Mouse (Mus musculus) heart, postnatal 4 days (tissue): ENCODE results near the gene Fam111a. TPM values are rescaled to one million over a fixed set of nuclear protein-coding genes. Genes with fewer than 3 reads are reported as not detected.

Source experiments
- DNase-seq: peaks from one replicate; pipeline ENCODE4 v3.0.0; 2021
- total RNA-seq, 2 experiments: library from RNA; stranded (reverse); gene quantifications; 2 replicates each; pipeline ENCODE4 v1.2.3; 2021

Fam111a gene
- total RNA-seq, 2 experiments from 2014 or later = 23.1 to 23.8 TPM

DNA sequence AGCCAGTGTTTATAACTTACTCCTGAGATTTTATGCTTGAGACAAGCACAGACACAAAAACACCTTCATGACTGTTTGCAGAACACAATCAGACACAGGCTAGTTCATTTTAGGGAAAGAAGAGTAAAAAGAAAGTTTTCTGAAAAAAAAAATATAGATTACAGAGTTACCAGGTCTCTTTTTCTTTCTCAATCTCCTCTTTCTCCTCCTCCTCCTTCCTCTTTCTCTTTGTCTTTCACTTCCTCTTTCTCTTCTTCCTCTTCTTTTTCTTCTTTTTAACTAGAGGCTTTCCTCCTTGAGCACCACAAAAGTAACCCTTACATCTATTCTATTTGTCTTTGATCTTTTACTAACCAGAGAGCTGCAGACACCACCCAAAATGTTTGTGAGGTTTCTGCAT is 18.7 kb downstream of the Fam111a start:
- no peak for DNase-seq

DNA sequence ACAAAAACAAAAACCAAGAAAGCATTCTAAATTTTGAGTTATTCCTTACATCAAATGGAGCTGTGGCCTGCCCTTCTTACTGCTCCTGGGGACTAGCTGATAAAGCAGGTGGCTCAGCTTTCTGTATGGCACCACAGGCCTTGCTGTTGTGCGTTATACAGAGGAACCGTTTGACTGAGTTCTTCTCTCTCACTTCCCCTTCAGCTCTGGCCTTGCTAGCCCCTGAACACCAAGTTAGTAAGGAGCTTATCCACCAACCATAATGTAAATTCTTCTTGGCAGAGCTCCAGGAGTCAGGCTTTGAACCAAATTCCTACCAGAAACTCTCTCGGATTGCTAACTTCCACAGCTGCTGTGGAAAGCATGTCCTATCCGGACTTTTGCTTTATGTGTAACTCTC is 21.5 kb downstream of the Fam111a start:
- no peak for DNase-seq

DNA sequence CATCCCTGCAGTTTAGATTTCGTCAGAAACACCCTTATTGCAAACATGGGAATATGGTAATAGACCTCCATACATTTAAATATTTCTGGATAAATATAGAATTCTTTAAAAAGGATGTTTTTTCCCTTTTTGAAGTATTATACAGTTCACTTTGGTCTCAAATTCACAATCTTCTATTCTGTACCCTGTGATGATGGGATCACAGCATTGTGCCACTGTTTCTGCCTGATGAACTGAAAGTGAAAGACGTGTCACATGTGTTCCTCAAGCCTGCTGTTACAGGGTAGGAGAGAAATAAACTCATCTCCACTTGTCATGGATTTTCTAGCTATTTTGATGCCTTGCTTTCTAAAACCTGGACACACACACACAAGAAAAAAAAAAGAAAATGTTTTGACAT is 25.3 kb downstream of the Fam111a start:
- DNase-seq = no peak

DNA sequence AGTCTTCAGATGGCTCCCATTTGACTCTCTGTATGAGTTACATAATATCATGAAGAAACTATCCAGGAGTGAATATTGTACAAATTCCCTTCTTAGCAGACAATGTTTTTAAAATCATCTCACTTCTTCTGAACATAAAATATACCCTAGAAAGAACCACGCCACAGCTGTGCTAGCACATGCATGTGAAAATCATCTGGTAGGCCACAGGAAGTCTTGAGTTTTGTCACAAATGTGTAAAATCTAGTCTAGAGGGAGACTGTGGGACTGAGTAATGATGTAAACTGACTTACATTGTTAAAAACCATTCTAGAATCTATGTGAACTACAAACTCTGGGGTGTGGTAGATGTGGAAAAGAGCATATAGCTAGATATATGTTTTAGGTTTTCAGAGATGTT is 26.1 kb downstream of the Fam111a start:
- no peak for DNase-seq

DNA sequence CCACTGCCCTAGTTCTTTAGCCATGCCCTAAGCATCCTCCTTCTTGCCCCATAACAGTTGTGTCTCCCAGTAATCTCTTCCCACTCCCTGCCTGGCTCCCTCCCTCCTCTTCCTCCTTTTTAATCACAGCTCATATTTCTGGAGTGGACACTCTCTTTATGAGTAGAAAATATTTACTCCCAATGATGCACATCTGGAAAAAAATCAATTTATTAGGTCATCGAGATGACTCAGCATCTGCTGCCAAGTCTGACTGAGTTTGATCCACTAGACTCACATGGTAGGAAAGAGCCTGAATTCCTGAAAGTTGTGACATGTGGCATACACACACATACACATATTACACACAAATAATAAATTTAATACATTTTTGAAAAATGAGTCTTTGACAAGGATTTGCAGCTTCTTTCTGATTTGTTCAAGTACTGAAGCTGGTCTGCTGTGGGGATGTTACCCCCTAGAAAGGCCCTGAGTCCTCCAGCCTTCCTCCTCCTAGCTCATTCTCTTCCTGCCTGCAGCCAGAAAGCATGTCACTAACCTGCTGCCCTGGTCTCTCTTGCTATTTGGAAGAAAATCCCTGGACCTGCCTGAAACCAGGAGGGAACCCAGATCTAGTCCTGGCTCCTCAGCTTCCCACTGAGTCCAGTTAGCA is 27.2 kb downstream of the Fam111a start:
- no peak for DNase-seq

DNA sequence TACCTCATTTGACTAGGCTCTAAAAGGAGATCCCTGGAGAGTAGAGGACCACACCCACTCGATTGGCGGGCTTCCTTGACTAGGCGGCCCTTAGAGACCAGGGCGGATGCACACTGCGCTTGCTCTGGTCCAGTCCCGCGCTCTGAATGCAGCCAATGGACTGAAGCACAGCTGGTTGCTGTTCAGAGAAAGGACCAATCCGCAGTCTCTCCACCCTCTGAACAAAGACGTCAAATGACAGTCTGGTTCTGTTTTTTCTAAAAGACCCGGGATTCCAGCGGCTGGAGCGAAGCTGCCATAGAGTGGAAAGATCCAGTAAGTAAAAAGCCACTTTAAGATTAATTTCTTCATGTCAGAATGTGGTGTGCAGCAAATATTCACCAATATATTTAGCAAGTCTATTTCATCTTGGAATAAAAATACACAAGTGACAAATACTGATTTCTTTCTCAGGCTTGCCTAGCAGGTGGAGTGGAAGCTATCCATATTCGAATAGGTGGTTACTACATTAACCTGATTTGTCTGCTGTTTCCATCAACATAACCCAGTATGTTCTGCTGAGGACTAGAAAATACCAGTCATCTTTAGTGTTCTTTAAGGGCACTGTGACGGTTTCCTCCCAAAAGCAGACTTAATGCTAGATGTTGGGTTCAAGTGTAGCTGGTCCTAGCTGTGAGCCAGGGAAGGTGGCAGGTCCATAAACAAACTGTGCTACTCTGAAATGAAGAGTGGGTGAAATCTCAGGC is 27.9 kb downstream of the Fam111a start:
- peak; percentile 93 for DNase-seq

DNA sequence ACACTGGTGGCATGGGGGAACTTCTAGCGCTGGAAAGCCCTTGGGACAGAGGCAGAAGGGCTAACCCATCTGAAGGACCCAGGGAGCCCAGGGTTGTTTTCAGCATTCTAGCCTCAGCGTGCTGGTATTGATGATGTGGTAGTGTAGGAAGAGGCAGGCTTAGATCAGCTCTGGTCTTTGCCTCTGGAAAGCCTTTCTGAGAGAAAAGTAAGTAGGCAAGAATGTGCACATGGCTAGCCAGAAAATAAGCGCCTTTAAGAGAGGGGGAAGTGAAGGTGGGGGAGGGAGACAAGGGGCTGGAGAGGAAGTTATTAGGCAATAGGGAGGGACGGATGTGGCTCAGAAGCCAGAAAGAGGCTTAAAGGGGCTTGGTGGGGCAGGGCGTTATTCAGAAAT is 28.5 kb downstream of the Fam111a start:
- DNase-seq = peak; percentile 19

DNA sequence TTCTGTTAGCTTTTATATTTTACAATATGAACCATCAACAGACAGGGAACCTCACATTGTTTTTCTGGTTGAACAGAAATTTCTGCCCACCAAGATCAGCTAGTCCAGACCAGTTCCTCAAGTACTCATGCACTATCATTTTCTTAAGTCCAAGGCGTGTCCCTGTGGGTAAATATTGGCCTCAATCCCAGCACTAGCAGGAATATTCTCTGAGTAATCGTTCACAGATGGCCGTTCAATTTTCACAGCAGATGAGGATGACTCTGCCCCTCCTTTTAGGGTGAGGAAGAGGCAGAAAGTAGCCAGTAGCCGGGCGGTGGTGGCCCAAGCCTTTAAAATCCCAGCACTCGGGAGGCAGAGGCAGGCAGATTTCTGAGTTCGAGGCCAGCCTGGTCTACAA is 29.6 kb downstream of the Fam111a start:
- no peak for DNase-seq

DNA sequence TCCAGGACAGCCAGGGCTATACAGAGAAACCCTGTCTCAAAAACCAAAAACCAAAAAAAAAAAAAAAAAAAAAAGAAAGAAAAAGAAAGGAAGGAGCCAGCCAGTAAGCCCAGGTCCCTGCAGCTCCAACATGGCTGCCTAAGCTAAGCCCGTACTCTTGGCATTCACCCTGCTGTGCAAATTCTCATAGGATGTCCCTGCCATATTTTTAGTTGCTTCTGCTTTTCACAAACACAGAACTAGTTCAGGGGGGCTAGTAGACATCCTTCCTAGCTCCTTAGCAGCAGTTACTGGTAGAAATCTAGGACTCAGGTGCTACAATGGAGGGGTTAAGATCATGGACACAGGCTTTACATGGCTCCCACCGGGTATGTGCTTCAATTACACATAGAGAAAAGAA is 30.0 kb downstream of the Fam111a start:
- no peak for DNase-seq

DNA sequence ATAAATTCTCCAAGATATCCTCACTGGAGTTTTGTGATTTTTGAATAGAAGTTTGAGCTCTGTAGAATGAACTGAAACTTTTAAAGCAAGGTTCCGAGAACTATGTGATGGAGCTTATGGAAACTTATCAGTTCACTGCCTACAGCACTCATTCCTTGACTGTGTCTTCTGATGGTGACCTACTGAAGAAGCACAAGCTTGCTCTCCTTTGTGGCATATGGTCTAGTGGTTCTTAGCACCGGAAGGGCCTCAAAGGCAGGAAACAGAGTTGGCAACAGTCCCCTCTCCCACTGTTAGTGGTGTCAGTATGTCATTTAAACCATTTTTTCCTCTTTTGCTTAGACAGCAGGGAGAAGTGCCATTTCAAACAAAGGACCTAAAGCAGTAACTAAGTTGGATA is 31.1 kb downstream of the Fam111a start:
- no peak for DNase-seq

DNA sequence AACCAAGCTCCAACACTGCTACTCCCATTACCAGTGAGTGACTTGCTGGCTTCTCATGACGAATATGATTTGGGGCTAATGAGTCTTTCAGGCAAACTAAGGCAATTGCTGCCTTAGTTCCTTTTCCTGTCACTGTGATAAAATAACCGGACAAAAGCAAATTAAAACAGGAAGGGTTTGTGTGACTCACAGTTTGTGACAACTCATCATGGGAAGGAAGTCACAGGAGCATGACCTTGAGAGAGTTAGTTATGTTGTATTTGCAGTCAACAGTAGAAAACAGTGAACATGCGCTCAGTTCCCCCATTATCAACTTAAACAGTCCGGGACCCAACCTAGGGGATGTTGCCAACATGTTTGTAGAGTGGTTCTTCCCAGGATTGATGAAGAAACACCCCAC is 39.8 kb downstream of the Fam111a start:
- DNase-seq = no peak

DNA sequence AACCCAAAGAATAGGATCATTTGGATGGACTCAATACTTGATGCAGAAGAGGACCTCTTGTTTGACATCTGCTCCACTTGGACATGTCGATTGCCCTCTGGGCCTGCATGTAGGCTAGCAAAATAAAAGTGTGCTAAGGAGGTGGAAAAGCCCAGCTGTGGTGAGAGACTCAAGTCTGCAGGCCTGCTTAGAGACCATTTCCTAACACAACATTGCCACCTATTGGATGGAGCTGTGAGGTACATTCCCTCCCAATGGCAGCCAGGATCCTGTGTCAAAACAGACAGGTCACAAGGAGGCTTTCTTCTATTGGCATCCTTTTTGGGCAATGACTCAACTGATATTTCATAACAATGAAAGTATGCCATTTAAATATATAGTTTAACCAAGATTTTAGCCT is 46.4 kb downstream of the Fam111a start:
- peak; percentile 76 for DNase-seq

DNA sequence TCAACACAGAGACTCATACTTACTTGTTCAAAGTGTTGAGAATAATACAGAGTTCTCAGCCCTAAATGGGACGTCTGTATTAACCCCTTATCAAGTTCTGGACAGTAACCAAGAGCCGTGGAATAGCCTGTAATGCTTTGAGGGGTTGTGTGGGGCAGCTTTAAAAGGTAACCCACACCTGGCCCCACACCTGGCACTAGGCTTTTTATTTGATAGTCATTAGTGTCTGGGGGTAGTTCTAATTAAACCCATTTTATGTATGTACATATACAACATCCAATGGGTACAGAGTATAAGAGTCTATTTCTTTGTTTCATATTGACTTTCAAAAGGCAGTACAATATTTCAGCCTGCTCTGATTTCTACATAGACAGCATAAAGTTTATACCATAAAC is 49.6 kb downstream of the Fam111a start:
- no peak for DNase-seq

DNA sequence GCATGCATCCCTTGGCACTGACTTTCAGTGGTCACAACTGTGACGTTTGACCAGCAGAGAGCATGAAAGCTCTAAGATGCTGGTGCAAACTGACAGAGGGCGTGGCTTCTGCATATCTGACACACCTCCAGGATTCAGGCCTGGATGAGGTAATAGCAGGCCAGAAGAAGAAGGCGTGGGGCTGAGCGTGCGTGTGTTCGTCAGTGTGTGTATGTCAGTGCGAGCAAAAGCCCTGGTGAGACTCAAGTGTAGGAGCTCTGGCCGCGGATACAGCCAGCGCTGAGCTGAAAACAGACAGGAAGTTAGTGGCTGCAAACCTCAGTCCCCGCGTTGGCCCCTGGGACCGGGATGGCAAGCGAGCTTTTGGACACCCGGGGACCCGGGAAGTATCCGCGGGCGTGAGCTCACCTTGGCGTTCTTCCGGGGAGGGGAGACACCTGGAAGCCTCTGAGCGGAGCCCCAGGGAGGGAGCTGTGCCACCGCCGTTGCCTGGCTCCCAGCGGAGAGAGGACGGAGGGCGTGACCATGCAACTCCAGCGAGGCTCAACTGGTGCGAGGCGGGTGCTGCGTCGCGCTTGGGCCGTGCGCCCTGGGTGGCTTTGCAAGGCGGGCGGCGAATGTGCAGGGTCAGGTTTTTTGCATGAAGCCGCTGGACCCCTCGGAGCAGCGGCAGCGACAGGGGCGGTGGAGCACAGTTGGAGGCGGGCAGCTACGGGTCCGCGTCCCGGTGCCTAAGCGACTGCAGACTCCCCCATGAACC is 50.2 kb downstream of the Fam111a start:
- DNase-seq = peak; percentile 64

DNA sequence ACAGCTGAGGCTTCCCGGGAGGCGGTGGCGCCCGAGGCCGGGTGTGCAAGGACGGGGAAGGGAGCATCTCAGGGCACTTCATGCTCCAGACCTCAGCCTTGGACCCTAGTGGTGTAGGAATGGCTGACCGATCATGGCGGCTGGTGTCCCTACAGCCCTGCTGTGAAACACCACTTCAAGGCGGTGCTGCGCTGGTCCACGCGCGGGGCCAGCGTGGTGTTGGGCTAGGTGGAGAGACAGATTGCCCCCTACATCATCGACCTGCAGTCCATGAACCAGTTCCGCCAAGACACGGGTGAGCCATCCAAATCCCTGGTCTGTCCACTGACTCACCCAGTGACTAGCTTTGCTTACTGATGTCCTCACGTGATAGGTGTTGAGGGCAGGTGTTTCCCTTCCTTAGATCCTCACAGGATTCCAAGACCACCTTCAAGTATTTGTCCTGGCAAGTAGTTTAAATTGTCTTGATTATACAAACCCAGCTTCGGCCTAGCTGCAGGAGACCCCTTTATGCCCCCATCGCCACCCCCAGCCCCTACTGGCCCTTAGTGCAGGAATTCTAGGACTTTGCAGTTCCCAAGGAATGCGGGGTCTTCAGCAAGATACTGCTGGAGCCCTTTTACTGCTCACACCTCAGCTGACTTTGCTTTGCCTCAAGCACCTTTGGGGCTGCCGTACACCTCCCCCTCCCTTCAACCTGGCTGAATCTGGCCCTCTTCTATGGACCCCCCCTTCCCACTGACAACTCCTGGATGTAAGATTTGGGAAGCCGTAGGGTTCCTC is 50.9 kb downstream of the Fam111a start:
- no peak for DNase-seq

DNA sequence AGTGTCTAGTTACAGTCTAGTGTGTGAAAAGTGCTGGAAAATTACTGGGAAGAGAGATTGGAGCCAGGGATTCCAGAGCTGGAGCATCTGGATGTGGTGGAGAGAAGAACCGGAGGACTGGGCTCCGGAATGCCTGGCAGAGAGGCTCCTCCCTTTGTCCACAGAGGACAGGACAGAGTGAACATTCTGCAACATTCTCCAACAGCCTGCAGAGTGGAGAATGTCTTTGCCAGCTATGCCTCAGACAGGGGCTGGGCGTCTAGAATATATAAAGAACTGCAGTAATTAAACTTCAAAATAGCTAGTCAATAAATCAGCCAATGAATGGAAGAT is 51.5 kb downstream of the Fam111a start:
- no peak for DNase-seq

DNA sequence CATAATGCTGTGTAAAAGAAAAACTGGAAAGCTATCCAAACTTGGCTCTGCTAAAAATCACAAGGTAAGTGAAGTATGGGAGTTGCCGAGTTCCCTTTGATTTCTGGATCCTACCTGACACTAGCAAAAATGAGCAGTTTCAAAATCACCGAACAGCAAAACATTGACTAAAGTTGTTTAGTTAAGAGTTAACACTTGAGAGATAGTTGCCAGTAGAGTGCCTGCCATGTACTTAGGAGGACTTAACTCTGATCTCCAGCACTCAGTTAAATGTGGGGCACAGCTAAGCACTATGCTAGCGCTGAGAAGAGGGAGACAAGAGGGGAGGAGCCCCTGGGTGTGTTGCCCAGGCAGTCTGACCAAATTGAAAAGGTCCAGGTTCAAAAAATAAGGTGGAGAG is 53.1 kb downstream of the Fam111a start:
- DNase-seq = no peak

DNA sequence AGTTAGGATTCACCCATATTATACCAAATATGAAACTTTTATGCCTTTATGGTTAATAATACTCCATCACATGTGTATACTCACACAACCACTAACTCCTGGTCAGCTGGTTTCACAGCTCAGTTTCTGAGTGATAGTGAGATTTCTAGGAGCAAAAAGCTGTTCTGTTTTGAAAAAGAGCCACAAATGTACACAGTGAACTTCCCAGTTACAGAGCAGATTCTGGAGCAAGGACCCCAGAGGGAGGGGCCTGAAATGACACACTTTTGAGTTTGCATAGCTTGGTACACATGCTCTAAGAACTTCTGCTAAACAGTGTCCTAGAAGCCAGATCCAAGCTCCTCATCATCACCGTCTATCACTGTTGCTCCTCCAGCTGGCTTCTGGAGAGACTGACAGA is 54.1 kb downstream of the Fam111a start, which contains the start of gene Gm4952:
Gm4952 (plus strand) TSS at position 301 of the 400 bp plus-strand sequence.
- no peak for DNase-seq

DNA sequence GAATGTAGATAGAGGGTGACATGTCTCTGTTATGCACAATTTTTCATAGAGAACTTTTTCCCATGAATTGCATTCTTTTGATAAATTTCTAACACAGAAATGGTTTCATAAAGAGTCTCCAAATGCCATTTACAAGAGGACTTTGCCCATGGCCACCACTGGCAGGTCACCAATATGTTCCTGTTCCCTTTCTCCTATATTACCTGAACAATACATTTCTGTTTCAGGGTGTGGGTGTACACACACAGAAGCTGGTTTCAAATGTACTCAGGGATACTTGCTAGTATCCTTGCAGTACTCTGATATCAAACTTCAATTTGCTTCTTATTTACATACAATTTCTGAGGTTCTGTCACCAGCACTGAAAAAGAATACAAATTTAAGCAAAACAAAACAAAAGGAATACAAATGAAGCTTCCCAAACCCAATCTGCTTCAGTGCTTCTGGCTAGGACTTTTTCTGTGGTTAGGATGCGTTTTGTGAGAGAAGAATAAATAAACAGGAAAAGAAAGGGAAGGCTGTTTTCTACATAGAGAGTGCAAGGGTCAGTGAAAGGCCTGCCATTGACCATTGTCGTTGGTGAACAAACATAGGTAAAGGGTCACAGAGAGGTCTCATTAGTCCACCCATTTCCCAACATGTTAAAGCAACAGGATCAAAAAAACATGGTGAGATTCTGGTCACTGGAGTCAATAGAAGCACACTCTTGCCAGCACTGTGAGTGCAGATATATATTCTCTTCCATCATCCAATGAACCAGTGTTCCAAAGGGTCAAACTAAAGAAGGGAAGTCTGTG is 55.3 kb downstream of the Fam111a start:
- DNase-seq = no peak

DNA sequence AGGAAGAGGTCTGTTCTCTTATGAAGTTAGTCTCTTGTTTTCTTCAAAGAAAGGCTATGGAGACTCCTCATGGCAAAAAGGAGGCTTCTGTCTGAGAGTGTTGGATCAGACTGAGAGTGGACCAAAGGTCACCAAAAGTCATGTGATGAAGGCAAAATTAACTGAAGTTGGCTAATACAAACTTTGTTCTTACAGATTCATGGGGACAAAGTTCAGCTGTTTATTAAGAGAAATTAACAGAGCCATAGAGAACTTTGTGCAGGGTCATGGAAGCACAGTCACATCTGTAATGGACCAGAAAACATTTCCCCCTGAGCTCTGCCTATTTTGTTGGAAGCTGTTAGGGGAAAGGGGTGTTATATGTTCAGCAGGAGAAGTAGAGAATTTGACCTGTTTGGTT is 62.8 kb downstream of the Fam111a start:
- no peak for DNase-seq

DNA sequence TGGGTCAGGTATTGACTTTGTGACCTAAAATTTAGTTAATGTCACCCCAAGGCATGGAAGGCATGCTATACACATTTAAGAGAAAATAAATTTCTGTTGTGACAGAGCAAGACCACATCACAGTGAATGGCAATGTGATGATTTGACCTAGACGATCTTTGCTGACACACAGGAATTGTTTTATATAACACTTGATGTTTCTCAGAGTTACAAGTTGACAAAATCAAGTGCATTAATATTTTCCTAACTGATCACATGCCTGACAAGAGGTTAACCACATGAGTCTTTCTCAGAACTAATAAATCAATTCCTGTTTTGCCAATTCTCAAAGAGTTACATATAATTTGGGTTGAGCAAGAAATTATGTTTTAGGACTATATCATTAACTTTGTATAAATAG is 68.1 kb downstream of the Fam111a start:
- no peak for DNase-seq

DNA sequence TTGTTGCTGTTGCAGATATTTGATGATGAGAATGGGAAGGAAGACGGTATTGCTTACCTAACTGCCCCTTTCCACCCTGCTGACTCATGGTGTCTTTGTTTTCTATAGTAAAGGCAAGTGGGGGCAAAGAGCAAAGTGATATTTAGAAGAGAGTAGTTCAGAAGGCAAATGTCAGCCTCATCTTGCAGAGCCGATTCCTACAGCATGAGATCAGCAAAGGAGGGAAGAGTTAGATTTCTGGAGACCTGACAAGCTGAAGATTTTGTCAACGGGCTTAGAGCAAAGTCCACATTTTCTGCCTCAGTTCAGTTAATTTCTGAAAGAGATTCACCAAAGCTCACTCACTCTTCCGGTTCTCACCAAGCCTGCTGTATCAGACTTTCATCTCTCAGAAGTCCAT is 87.6 kb downstream of the Fam111a start, which contains the start of gene Glyat:
Glyat (plus strand) TSS at position 133 of the 400 bp plus-strand sequence.
- DNase-seq = no peak
